Mouse (Mus musculus): Measurements from ENCODE around the gene Pde7b. TPM values are rescaled to one million over a fixed set of nuclear protein-coding genes. Genes with fewer than 3 reads are reported as not detected.

The Pde7b gene
- total RNA-seq, 2 experiments from 2014 or later = 45.6 to 61.3 TPM

- intact Hi-C loops (cut with DNase I) = loop anchor here (5.0 kb wide), 3 partner anchors 67 to 198 kb away; no protein-coding TSS in a partner anchor
Observed at GRCm38 (mm10) chr10:20723962-20724361, 916 bp downstream of the Pde7b start.

GRCm38 (mm10) chr10:20723521-20723915 is 1.4 kb downstream of the Pde7b start:
- intact Hi-C loops (cut with DNase I) = loop anchor here (5.0 kb wide), 3 partner anchors 66 to 199 kb away; no protein-coding TSS in a partner anchor
- no peak for DNase-seq (ENCODE audit: low spot score in 2 of 2)

More at GRCm38 (mm10) chr10:20723962-20724361, 916 bp downstream of the Pde7b start:
- DNase-seq (ENCODE audit: low spot score in 2 of 2) = no peak

- DNase-seq (ENCODE audit: low spot score in 2 of 2) = peak; percentile 22 to 29
- intact Hi-C loops (cut with DNase I) = loop anchor here (5.0 kb wide), 3 partner anchors 66 to 199 kb away; no protein-coding TSS in a partner anchor
Observed at GRCm38 (mm10) chr10:20722651-20723520, 2.0 kb downstream of the Pde7b start.

GRCm38 (mm10) chr10:20719201-20719600 is 5.7 kb downstream of the Pde7b start:
- DNase-seq (ENCODE audit: low spot score in 2 of 2) = no peak
- intact Hi-C loops (cut with DNase I) = no loop called here

- intact Hi-C loops (cut with DNase I) = no loop called here
Observed at GRCm38 (mm10) chr10:20700633-20701032, 24.2 kb downstream of the Pde7b start.

GRCm38 (mm10) chr10:20699874-20700273 is 25.0 kb downstream of the Pde7b start:
- intact Hi-C loops (cut with DNase I) = no loop called here
- no peak for DNase-seq (ENCODE audit: low spot score in 2 of 2)

More at GRCm38 (mm10) chr10:20700633-20701032, 24.2 kb downstream of the Pde7b start:
- DNase-seq (ENCODE audit: low spot score in 2 of 2) = no peak

- intact Hi-C loops (cut with DNase I) = no loop called here
Observed at GRCm38 (mm10) chr10:20695637-20696036, 29.2 kb downstream of the Pde7b start.

GRCm38 (mm10) chr10:20690002-20690401 is 34.9 kb downstream of the Pde7b start:
- intact Hi-C loops (cut with DNase I) = no loop called here
- peak in 1 of 2 experiments; percentile 35 for DNase-seq (ENCODE audit: low spot score in 2 of 2)

More at GRCm38 (mm10) chr10:20695637-20696036, 29.2 kb downstream of the Pde7b start:
- DNase-seq (ENCODE audit: low spot score in 2 of 2) = no peak

- DNase-seq (ENCODE audit: low spot score in 2 of 2) = no peak
- intact Hi-C loops (cut with DNase I) = no loop called here
Observed at GRCm38 (mm10) chr10:20684151-20684550, 40.7 kb downstream of the Pde7b start.

GRCm38 (mm10) chr10:20680986-20681385 is 43.9 kb downstream of the Pde7b start:
- intact Hi-C loops (cut with DNase I) = no loop called here

GRCm38 (mm10) chr10:20675321-20675720 is 49.6 kb downstream of the Pde7b start:
- intact Hi-C loops (cut with DNase I) = no loop called here

More at GRCm38 (mm10) chr10:20680986-20681385, 43.9 kb downstream of the Pde7b start:
- DNase-seq (ENCODE audit: low spot score in 2 of 2) = no peak

GRCm38 (mm10) chr10:20673798-20674197 is 51.1 kb downstream of the Pde7b start:
- intact Hi-C loops (cut with DNase I) = loop anchor here (5.0 kb wide), 1 partner anchor 54 kb away; the partner anchor contains the start of gene Pde7b

More at GRCm38 (mm10) chr10:20675321-20675720, 49.6 kb downstream of the Pde7b start:
- DNase-seq (ENCODE audit: low spot score in 2 of 2) = no peak

GRCm38 (mm10) chr10:20672591-20672990 is 52.3 kb downstream of the Pde7b start:
- DNase-seq (ENCODE audit: low spot score in 2 of 2) = no peak
- intact Hi-C loops (cut with DNase I) = loop anchor here (5.0 kb wide), 1 partner anchor 55 kb away; the partner anchor contains the start of gene Pde7b

More at GRCm38 (mm10) chr10:20673798-20674197, 51.1 kb downstream of the Pde7b start:
- peak; percentile 79 to 80 for DNase-seq (ENCODE audit: low spot score in 2 of 2)

- no peak for DNase-seq (ENCODE audit: low spot score in 2 of 2)
- intact Hi-C loops (cut with DNase I) = loop anchor here (5.0 kb wide), 1 partner anchor 56 kb away; the partner anchor contains the start of gene Pde7b
Observed at GRCm38 (mm10) chr10:20671621-20672020, 53.3 kb downstream of the Pde7b start.

GRCm38 (mm10) chr10:20670541-20670940 is 54.3 kb downstream of the Pde7b start:
- intact Hi-C loops (cut with DNase I) = loop anchor here (5.0 kb wide), 1 partner anchor 57 kb away; the partner anchor contains the start of gene Pde7b
- no peak for DNase-seq (ENCODE audit: low spot score in 2 of 2)

- no peak for DNase-seq (ENCODE audit: low spot score in 2 of 2)
- intact Hi-C loops (cut with DNase I) = no loop called here
Observed at GRCm38 (mm10) chr10:20669467-20669866, 55.4 kb downstream of the Pde7b start.

- intact Hi-C loops (cut with DNase I) = no loop called here
- no peak for DNase-seq (ENCODE audit: low spot score in 2 of 2)
Observed at GRCm38 (mm10) chr10:20668577-20668976, 56.3 kb downstream of the Pde7b start.

- DNase-seq (ENCODE audit: low spot score in 2 of 2) = no peak
- intact Hi-C loops (cut with DNase I) = no loop called here
Observed at GRCm38 (mm10) chr10:20666655-20667054, 58.2 kb downstream of the Pde7b start.

- no peak for DNase-seq (ENCODE audit: low spot score in 2 of 2)
- intact Hi-C loops (cut with DNase I) = no loop called here
Observed at GRCm38 (mm10) chr10:20662951-20663350, 61.9 kb downstream of the Pde7b start.

- intact Hi-C loops (cut with DNase I) = no loop called here
- DNase-seq (ENCODE audit: low spot score in 2 of 2) = no peak
Observed at GRCm38 (mm10) chr10:20661684-20662083, 63.2 kb downstream of the Pde7b start.
